Mouse (Mus musculus) hematopoietic stem cell, adult 5-6 weeks (primary cell): ENCODE results near the gene Nup85. TPM values are rescaled to one million over a fixed set of nuclear protein-coding genes. Genes with fewer than 3 reads are reported as not detected.

Experiments
- ATAC-seq, 2 experiments: fragments of 125-278 bp in 1 of 2; replicated peaks in 1 of 2; 2 replicates each; pipeline ENCODE4 v1.8.0; 2016 to 2017; ENCODE audit warnings: inconsistent platforms in 2 of 2, mild to moderate bottlenecking in 2 of 2, moderate number of reproducible peaks in 2 of 2, low read depth in 1 of 2, moderate TSS enrichment in 1 of 2; ENCODE audit not compliant: low FRiP score in 2 of 2, poor library complexity in 2 of 2, severe bottlenecking in 2 of 2, insufficient read depth in 1 of 2, low TSS enrichment in 1 of 2
- total RNA-seq: library from RNA; stranded (forward); fragments of 172-1452, 232-1000 nt; gene quantifications from 2 replicates; pipeline ENCODE4 v1.2.3, GENCODE M21; 2017

The Nup85 gene
- total RNA-seq, 1 experiment from 2014 or later = 108 TPM

- ATAC-seq = no peak
Observed at GRCm38 (mm10) chr11:115555717-115556116, 8.5 kb upstream of the Nup85 start.

- ATAC-seq = no peak
Observed at GRCm38 (mm10) chr11:115563406-115563805, 828 bp upstream of the Nup85 start.

GRCm38 (mm10) chr11:115564961-115565360 is 727 bp downstream of the Nup85 start:
- ATAC-seq = no peak

- ATAC-seq = no peak
Observed at GRCm38 (mm10) chr11:115579080-115579479, 14.8 kb downstream of the Nup85 start.

- ATAC-seq = no peak
Observed at GRCm38 (mm10) chr11:115582913-115583606, 18.8 kb downstream of the Nup85 start.

GRCm38 (mm10) chr11:115584376-115585073 is 20.3 kb downstream of the Nup85 start:
- ATAC-seq = no peak

GRCm38 (mm10) chr11:115585573-115586100 is 21.4 kb downstream of the Nup85 start:
- ATAC-seq = no peak

GRCm38 (mm10) chr11:115586403-115586802 is 22.2 kb downstream of the Nup85 start:
- ATAC-seq = no peak

- ATAC-seq = no peak
Observed at GRCm38 (mm10) chr11:115587984-115588383, 23.8 kb downstream of the Nup85 start.

- ATAC-seq = no peak
Observed at GRCm38 (mm10) chr11:115590526-115591075, 26.4 kb downstream of the Nup85 start.

- ATAC-seq = no peak
Observed at GRCm38 (mm10) chr11:115595209-115595608, 31.0 kb downstream of the Nup85 start.

- ATAC-seq = no peak
Observed at GRCm38 (mm10) chr11:115598309-115598708, 34.1 kb downstream of the Nup85 start.

- no peak for ATAC-seq
Observed at GRCm38 (mm10) chr11:115599722-115600121, 35.5 kb downstream of the Nup85 start.

- no peak for ATAC-seq
Observed at GRCm38 (mm10) chr11:115600743-115601142, 36.5 kb downstream of the Nup85 start.

- no peak for ATAC-seq
Observed at GRCm38 (mm10) chr11:115601174-115601573, 36.9 kb downstream of the Nup85 start.

GRCm38 (mm10) chr11:115603128-115603475 is 38.9 kb downstream of the Nup85 start:
- ATAC-seq = no peak

- peak; percentile 87 to 88 for ATAC-seq
Observed at GRCm38 (mm10) chr11:115603476-115604303, 39.5 kb downstream of the Nup85 start, which contains the start of the genes Mrps7 and Gga3. TSS of gene Mrps7 (plus strand) at chr11:115603925. TSS of gene Gga3 (minus strand) at chr11:115604051.
